Mouse (Mus musculus): ENCODE data around the gene Map2k5.

Map2k5 gene

GRCm38 (mm10) chr9:63146856-63147274, 230.8 kb downstream of the Map2k5 start:
- no peak for DNase-seq (ENCODE audit: low spot score in 2 of 2)

GRCm38 (mm10) chr9:63146126-63146855, 231.4 kb downstream of the Map2k5 start:
- DNase-seq (ENCODE audit: low spot score in 2 of 2): no peak

- no peak for DNase-seq (ENCODE audit: low spot score in 2 of 2)
Measured at GRCm38 (mm10) chr9:63145249-63146125, 232.2 kb downstream of the Map2k5 start.

- no peak for DNase-seq (ENCODE audit: low spot score in 2 of 2)
Measured at GRCm38 (mm10) chr9:63144502-63145248, 233.0 kb downstream of the Map2k5 start.

- DNase-seq (ENCODE audit: low spot score in 2 of 2): no peak
Measured at GRCm38 (mm10) chr9:63143641-63144501, 233.8 kb downstream of the Map2k5 start.

- no peak for DNase-seq (ENCODE audit: low spot score in 2 of 2)
Measured at GRCm38 (mm10) chr9:63143227-63143626, 234.5 kb downstream of the Map2k5 start.

- DNase-seq (ENCODE audit: low spot score in 2 of 2): no peak
Measured at GRCm38 (mm10) chr9:63142335-63143036, 235.2 kb downstream of the Map2k5 start.

GRCm38 (mm10) chr9:63141641-63142334, 235.9 kb downstream of the Map2k5 start:
- no peak for DNase-seq (ENCODE audit: low spot score in 2 of 2)

- DNase-seq (ENCODE audit: low spot score in 2 of 2): no peak
Measured at GRCm38 (mm10) chr9:63140211-63140610, 237.5 kb downstream of the Map2k5 start.

GRCm38 (mm10) chr9:63139661-63140060, 238.0 kb downstream of the Map2k5 start:
- DNase-seq (ENCODE audit: low spot score in 2 of 2): no peak

- DNase-seq (ENCODE audit: low spot score in 2 of 2): no peak
Measured at GRCm38 (mm10) chr9:63138481-63138967, 239.2 kb downstream of the Map2k5 start.

GRCm38 (mm10) chr9:63137615-63137915, 240.1 kb downstream of the Map2k5 start:
- no peak for DNase-seq (ENCODE audit: low spot score in 2 of 2)

GRCm38 (mm10) chr9:63136756-63137614, 240.7 kb downstream of the Map2k5 start:
- no peak for DNase-seq (ENCODE audit: low spot score in 2 of 2)

- no peak for DNase-seq (ENCODE audit: low spot score in 2 of 2)
Measured at GRCm38 (mm10) chr9:63136241-63136640, 241.5 kb downstream of the Map2k5 start.

- DNase-seq (ENCODE audit: low spot score in 2 of 2): peak in 1 of 2 experiments; percentile 71
Measured at GRCm38 (mm10) chr9:63135801-63136200, 241.9 kb downstream of the Map2k5 start.

GRCm38 (mm10) chr9:63135356-63135755, 242.3 kb downstream of the Map2k5 start:
- no peak for DNase-seq (ENCODE audit: low spot score in 2 of 2)

GRCm38 (mm10) chr9:63133659-63134058, 244.0 kb downstream of the Map2k5 start:
- no peak for DNase-seq (ENCODE audit: low spot score in 2 of 2)

- DNase-seq (ENCODE audit: low spot score in 2 of 2): peak; percentile 93 to 96
Measured at GRCm38 (mm10) chr9:63132673-63133601, 244.8 kb downstream of the Map2k5 start.
